ENCODE assay signal across 8 mouse cellular contexts in the genomic region with DNA sequence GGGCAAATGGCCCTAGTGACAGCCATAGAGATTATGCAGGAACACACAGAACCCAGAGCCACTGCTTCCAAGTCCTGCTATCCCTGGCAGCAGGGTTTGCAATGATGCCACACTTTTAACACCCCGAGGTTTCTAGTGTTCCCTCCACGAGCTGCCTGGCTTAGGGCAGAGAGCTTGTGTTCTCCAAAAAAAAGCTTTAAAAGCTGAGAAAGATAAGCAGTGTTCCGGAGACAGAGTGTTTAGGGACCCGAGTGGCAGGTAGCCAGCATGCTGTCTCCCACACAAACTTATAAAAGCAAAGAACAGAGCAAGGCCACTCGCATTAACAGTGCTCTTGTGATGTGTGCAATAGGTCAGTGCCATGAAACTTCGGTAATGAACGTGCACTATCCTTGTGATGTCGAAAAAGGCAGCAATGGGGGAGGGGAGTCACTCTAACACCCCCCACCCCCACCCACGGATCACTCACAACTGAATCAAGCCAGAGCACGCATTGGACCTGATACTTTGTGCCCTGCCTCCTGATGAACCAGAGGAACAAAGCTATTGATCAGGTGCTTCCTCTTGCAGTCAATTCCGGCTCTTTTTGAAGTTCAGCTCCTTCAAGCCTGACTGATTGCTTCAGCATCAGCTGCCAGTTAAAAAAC. TPM values are rescaled to one million over a fixed set of nuclear protein-coding genes. Genes with fewer than 3 reads are reported as not detected.
A peak's percentile ranks its signal among the peaks of the same experiment; 100 is the strongest.
DNase-seq lines count a peak whose midpoint lies in the region; ATAC-seq lines count a peak whose summit lies in the region.
"Had no signal": no experiment of that assay in that cellular context is flagged by ENCODE, and none has a peak within 500 bp of the region (broad histone marks: within the 10 kb centered on the region; RNA-seq: fewer than 3 reads in every experiment).

No protein-coding gene starts in this region.

- no peak overlapping the region for H3K27ac ChIP-seq in midbrain, embryonic 16.5 days (ENCODE audit: low read length)
- H3K27ac ChIP-seq in midbrain, embryonic 14.5 days (replicated peaks; ENCODE audit: low read depth, low read length) = no peak overlapping the region
- peak overlapping the region; percentile 25; the same call in 1 of the 2 replicates for H3K27ac ChIP-seq in liver, embryonic 11.5 days (ENCODE audit: low read depth, low read length)
- no peak overlapping the region for H3K27ac ChIP-seq in stomach, embryonic 16.5 days (ENCODE audit: low read length)

- H3K4me3 ChIP-seq in midbrain, embryonic 16.5 days (ENCODE audit: low read depth, low read length) = no peak overlapping the region
- H3K4me3 ChIP-seq in midbrain, embryonic 14.5 days (replicated peaks; ENCODE audit: low read depth, low read length) = no peak overlapping the region
- peak overlapping the region; percentile 89 for H3K4me3 ChIP-seq in liver, embryonic 11.5 days (ENCODE audit: low read depth, low read length)
- peak overlapping the region; percentile 65 for H3K4me3 ChIP-seq in stomach, embryonic 16.5 days (replicated peaks; ENCODE audit: low read length)

- no peaks in the 10 kb centered on the region for H3K9me3 ChIP-seq in midbrain, embryonic 16.5 days (replicated peaks; ENCODE audit: control insufficient read depth, low read length, poor library complexity, severe bottlenecking)
- no peaks in the 10 kb centered on the region for H3K9me3 ChIP-seq in midbrain, embryonic 14.5 days (ENCODE audit: control insufficient read depth, low read length)
- H3K9me3 ChIP-seq in liver, embryonic 11.5 days (ENCODE audit: control insufficient read depth, low read length) = no peaks in the 10 kb centered on the region
- no peaks in the 10 kb centered on the region for H3K9me3 ChIP-seq in stomach, embryonic 16.5 days (replicated peaks; ENCODE audit: control insufficient read depth, low read length)

- WGBS in midbrain, embryonic 16.5 days = 74% methylated on average over 11 of the region's 11 CpGs
- WGBS in midbrain, embryonic 14.5 days = 76% methylated on average over 11 of the region's 11 CpGs
- 60% methylated on average over 11 of the region's 11 CpGs for WGBS in liver, embryonic 11.5 days
- WGBS in stomach, embryonic 16.5 days = 58% methylated on average over 11 of the region's 11 CpGs

- 0 out of 2 replicates have a peak overlapping the region, but pooled peaks have one; percentile 30 for H3K9ac ChIP-seq in midbrain, embryonic 16.5 days (ENCODE audit: low read depth, low read length)
- H3K9ac ChIP-seq in midbrain, embryonic 14.5 days (replicated peaks; ENCODE audit: low read length) = no peak overlapping the region
- 0 out of 2 replicates have a peak overlapping the region, but pooled peaks have one; percentile 22 for H3K9ac ChIP-seq in liver, embryonic 11.5 days (ENCODE audit: low read depth, low read length)
- H3K9ac ChIP-seq in stomach, embryonic 16.5 days (ENCODE audit: low read length) = no peak overlapping the region

- no peak for DNase-seq in midbrain, embryonic 14.5 days
- DNase-seq in fat pad, adult 2 months (ENCODE audit: extremely low read depth, low read depth, low spot score) = peak; percentile 98
- no peak for DNase-seq in liver, embryonic 11.5 days (ENCODE audit: low spot score)
- no peak for DNase-seq in urinary bladder, adult 2 months (ENCODE audit: low spot score)
- no peak for DNase-seq in spleen, postnatal 36 days (ENCODE audit: low spot score in 2 of 2)
- DNase-seq: thymus, postnatal 14 days had no signal

- H3K36me3 ChIP-seq in midbrain, embryonic 16.5 days (ENCODE audit: control insufficient read depth, insufficient read depth, low read length) = no peaks in the 10 kb centered on the region
- no peaks in the 10 kb centered on the region for H3K36me3 ChIP-seq in midbrain, embryonic 14.5 days (ENCODE audit: control insufficient read depth, insufficient read depth, low read length)
- no peaks in the 10 kb centered on the region for H3K36me3 ChIP-seq in liver, embryonic 11.5 days (ENCODE audit: control insufficient read depth, insufficient read depth, low read length)
- no peaks in the 10 kb centered on the region for H3K36me3 ChIP-seq in stomach, embryonic 16.5 days (ENCODE audit: control insufficient read depth, insufficient read depth, low read length)

- no peaks in the 10 kb centered on the region for H3K27me3 ChIP-seq in midbrain, embryonic 16.5 days (ENCODE audit: control insufficient read depth, insufficient read depth, low read depth, low read length)
- H3K27me3 ChIP-seq in midbrain, embryonic 14.5 days (ENCODE audit: control insufficient read depth, insufficient read depth, low read length) = no peaks in the 10 kb centered on the region
- no peaks in the 10 kb centered on the region for H3K27me3 ChIP-seq in liver, embryonic 11.5 days (replicated peaks; ENCODE audit: control insufficient read depth, insufficient read depth, low read length)
- H3K27me3 ChIP-seq in stomach, embryonic 16.5 days (ENCODE audit: control insufficient read depth, insufficient read depth, low read length) = no peaks in the 10 kb centered on the region

- H3K4me2 ChIP-seq in midbrain, embryonic 16.5 days (ENCODE audit: low read length) = no peak overlapping the region; the same call in 1 of the 2 replicates
- no peak overlapping the region for H3K4me2 ChIP-seq in midbrain, embryonic 14.5 days (ENCODE audit: low read length)
- H3K4me2 ChIP-seq in liver, embryonic 11.5 days = peak overlapping the region; percentile 97
- H3K4me2 ChIP-seq in stomach, embryonic 16.5 days (ENCODE audit: low read depth, low read length) = peak overlapping the region; percentile 78

- ATAC-seq in midbrain, embryonic 16.5 days = no peak
- ATAC-seq in midbrain, embryonic 14.5 days (ENCODE audit: low FRiP score, low TSS enrichment) = no peak
- no peak for ATAC-seq in liver, embryonic 11.5 days (replicated peaks; ENCODE audit: low FRiP score)
- no peak for ATAC-seq in stomach, embryonic 16.5 days (ENCODE audit: insufficient read depth, low FRiP score)

- peaks cover 16% of the 10 kb centered on the region for H3K4me1 ChIP-seq in midbrain, embryonic 16.5 days (ENCODE audit: control insufficient read depth, insufficient read depth, low read length)
- H3K4me1 ChIP-seq in midbrain, embryonic 14.5 days (ENCODE audit: control insufficient read depth, insufficient read depth, low read length) = peaks cover 11% of the 10 kb centered on the region; the same call in 1 of the 2 replicates
- peaks cover 32% of the 10 kb centered on the region for H3K4me1 ChIP-seq in liver, embryonic 11.5 days (replicated peaks; ENCODE audit: control insufficient read depth, insufficient read depth, low read length)
- H3K4me1 ChIP-seq in stomach, embryonic 16.5 days (ENCODE audit: control insufficient read depth, insufficient read depth, low read length) = peaks cover 32% of the 10 kb centered on the region

RNA-seq across cellular contexts. Expression of a gene that starts 2.1 kb away (rescaled TPM):
- 129 and 141 TPM in 2 replicates for polyA plus RNA-seq in midbrain, embryonic 16.5 days (2015; fragmentation: Nextera tagmentation; extraction: Ambion mirVana)
- polyA plus RNA-seq in midbrain, embryonic 14.5 days (2014; fragmentation: Nextera tagmentation; extraction: Ambion mirVana) = 41.8 and 64.1 TPM in 2 replicates
- polyA plus RNA-seq in liver, embryonic 11.5 days (2014; fragmentation: Nextera tagmentation; extraction: Ambion mirVana) = 88.7 and 97.3 TPM in 2 replicates
- 224 and 249 TPM in 2 replicates for polyA plus RNA-seq in stomach, embryonic 16.5 days (2015; fragmentation: Nextera tagmentation; extraction: Ambion mirVana)
- polyA plus RNA-seq in urinary bladder, adult 2 months (2012; rRNA removed) = 663 and 712 TPM in 2 replicates

RNA-seq across cellular contexts. Expression of a gene that starts 27.2 kb away (rescaled TPM):
- 1.4 and 1.9 TPM in 2 replicates for polyA plus RNA-seq in midbrain, embryonic 16.5 days (2015; fragmentation: Nextera tagmentation; extraction: Ambion mirVana)
- 1.2 and 1.7 TPM in 2 replicates for polyA plus RNA-seq in midbrain, embryonic 14.5 days (2014; fragmentation: Nextera tagmentation; extraction: Ambion mirVana)
- polyA plus RNA-seq in liver, embryonic 11.5 days (2014; fragmentation: Nextera tagmentation; extraction: Ambion mirVana) = 3.0 and 5.0 TPM in 2 replicates
- polyA plus RNA-seq in stomach, embryonic 16.5 days (2015; fragmentation: Nextera tagmentation; extraction: Ambion mirVana) = 2.6 and 2.8 TPM in 2 replicates
- polyA plus RNA-seq in urinary bladder, adult 2 months (2012; rRNA removed) = 10.6 and 12.8 TPM in 2 replicates

RNA-seq across cellular contexts. Expression of a gene that starts 45.8 kb away (rescaled TPM):
- 58.8 and 64.1 TPM in 2 replicates for polyA plus RNA-seq in midbrain, embryonic 16.5 days (2015; fragmentation: Nextera tagmentation; extraction: Ambion mirVana)
- polyA plus RNA-seq in midbrain, embryonic 14.5 days (2014; fragmentation: Nextera tagmentation; extraction: Ambion mirVana) = 58.3 and 68.8 TPM in 2 replicates
- 59.8 and 65.3 TPM in 2 replicates for polyA plus RNA-seq in liver, embryonic 11.5 days (2014; fragmentation: Nextera tagmentation; extraction: Ambion mirVana)
- 44.3 and 45.7 TPM in 2 replicates for polyA plus RNA-seq in stomach, embryonic 16.5 days (2015; fragmentation: Nextera tagmentation; extraction: Ambion mirVana)
- 79.3 and 93.5 TPM in 2 replicates for polyA plus RNA-seq in urinary bladder, adult 2 months (2012; rRNA removed)

RNA-seq across cellular contexts. Expression of a gene that starts 46.3 kb away (rescaled TPM):
- polyA plus RNA-seq in midbrain, embryonic 16.5 days (2015; fragmentation: Nextera tagmentation; extraction: Ambion mirVana) = 4.9 and 6.5 TPM in 2 replicates
- 6.8 and 6.9 TPM in 2 replicates for polyA plus RNA-seq in midbrain, embryonic 14.5 days (2014; fragmentation: Nextera tagmentation; extraction: Ambion mirVana)
- 1.2 TPM in 2 replicates for polyA plus RNA-seq in liver, embryonic 11.5 days (2014; fragmentation: Nextera tagmentation; extraction: Ambion mirVana)
- 0.81 and 1.3 TPM in 2 replicates for polyA plus RNA-seq in stomach, embryonic 16.5 days (2015; fragmentation: Nextera tagmentation; extraction: Ambion mirVana)
- 9.4 and 12.0 TPM in 2 replicates for polyA plus RNA-seq in urinary bladder, adult 2 months (2012; rRNA removed)

RNA-seq across cellular contexts. Expression of a gene that starts 46.3 kb away (rescaled TPM):
- not detected in 2 replicates for polyA plus RNA-seq in midbrain, embryonic 16.5 days (2015; fragmentation: Nextera tagmentation; extraction: Ambion mirVana)
- polyA plus RNA-seq in midbrain, embryonic 14.5 days (2014; fragmentation: Nextera tagmentation; extraction: Ambion mirVana) = not detected in 2 replicates
- polyA plus RNA-seq in liver, embryonic 11.5 days (2014; fragmentation: Nextera tagmentation; extraction: Ambion mirVana) = not detected in 2 replicates
- polyA plus RNA-seq in stomach, embryonic 16.5 days (2015; fragmentation: Nextera tagmentation; extraction: Ambion mirVana) = 0.54 TPM in 1 of 2 replicates, not detected in the other
- 0.34 TPM in 1 of 2 replicates, not detected in the other for polyA plus RNA-seq in urinary bladder, adult 2 months (2012; rRNA removed)

Comparison
In these comparisons a context has a peak if more than half of its experiments do, and no peak if none do; other contexts are left out.
1. H3K9ac ChIP-seq: peak in midbrain, embryonic 16.5 days (single experiment) and liver, embryonic 11.5 days (single experiment); none in midbrain, embryonic 14.5 days (single experiment) and stomach, embryonic 16.5 days (single experiment).
2. H3K4me2 ChIP-seq: peak in liver, embryonic 11.5 days (single experiment) and stomach, embryonic 16.5 days (single experiment); none in midbrain, embryonic 16.5 days (single experiment) and midbrain, embryonic 14.5 days (single experiment).
3. H3K4me3 ChIP-seq: peak in liver, embryonic 11.5 days (single experiment) and stomach, embryonic 16.5 days (single experiment); none in midbrain, embryonic 16.5 days (single experiment) and midbrain, embryonic 14.5 days (single experiment).